Mouse (Mus musculus) ES-E14 (cell line): ENCODE measurements around the gene Rab25. TPM values are rescaled to one million over a fixed set of nuclear protein-coding genes. Genes with fewer than 3 reads are reported as not detected.
"Not testable (repeated sequence)": the region's sequence is repeated elsewhere in the genome, so short reads cannot be mapped to it uniquely, and the experiment has no call there.

Source experiments
- DNase-seq: peaks from one replicate; pipeline ENCODE4 v3.0.0-alpha.2; 2013; ENCODE audit warnings: low read depth, low spot score
- H3K27ac ChIP-seq: 2 replicates; pipeline ENCODE4 v1.5.1; 2012; ENCODE audit warnings: low read depth, mild to moderate bottlenecking, low read length, moderate library complexity, mixed read lengths; ENCODE audit not compliant: poor library complexity, insufficient read depth, severe bottlenecking
- H3K36me3 ChIP-seq: 2 replicates; pipeline ENCODE4 v1.6.1; 2012; ENCODE audit warnings: mild to moderate bottlenecking, low read length, moderate library complexity, mixed read lengths; ENCODE audit not compliant: control insufficient read depth, poor library complexity, insufficient read depth, severe bottlenecking
- H3K4me1 ChIP-seq, 2 experiments: fragments of 150-350 bp in 1 of 2; sonication (generic) in 1 of 2; 2 replicates each; pipeline ENCODE4 v1.6.1; 2012; ENCODE audit warnings: low read length in 2 of 2, mild to moderate bottlenecking in 1 of 2, mixed read lengths in 1 of 2; ENCODE audit not compliant: control insufficient read depth in 2 of 2, insufficient read depth in 2 of 2, poor library complexity in 1 of 2
- H3K4me3 ChIP-seq, 2 experiments: fragments of 150-350 bp in 1 of 2; sonication (generic) in 1 of 2; 2 replicates each; pipeline ENCODE4 v1.5.1; 2012; ENCODE audit warnings: low read length in 2 of 2, low read depth in 1 of 2, mild to moderate bottlenecking in 1 of 2, mixed read lengths in 1 of 2; ENCODE audit not compliant: insufficient read depth in 1 of 2, poor library complexity in 1 of 2, severe bottlenecking in 1 of 2
- H3K9ac ChIP-seq: 2 replicates; pipeline ENCODE4 v1.6.1; 2012; ENCODE audit warnings: low read depth, mild to moderate bottlenecking, low read length, mixed read lengths; ENCODE audit not compliant: poor library complexity, insufficient read depth, severe bottlenecking
- H3K9me3 ChIP-seq: fragments of 150-350 bp; sonication (generic); 2 replicates; pipeline ENCODE4 v1.6.1; 2012; ENCODE audit warnings: low read depth, mild to moderate bottlenecking, low read length; ENCODE audit not compliant: control insufficient read depth, insufficient read depth
- CHD2 ChIP-seq: IDR thresholded peaks from 2 replicates; pipeline ENCODE4 v1.6.1; 2014; ENCODE audit warnings: mild to moderate bottlenecking, low read depth, low read length, inconsistent platforms
- HCFC1 ChIP-seq: IDR thresholded peaks from 2 replicates; pipeline ENCODE4 v1.6.1; 2012; ENCODE audit warnings: low read length, inconsistent platforms, borderline replicate concordance; ENCODE audit not compliant: insufficient read depth
- MAFK ChIP-seq: IDR thresholded peaks from 2 replicates; pipeline ENCODE4 v1.6.1; 2014; ENCODE audit warnings: mild to moderate bottlenecking, low read depth, low read length, inconsistent platforms; ENCODE audit not compliant: insufficient read depth
- ZC3H11A ChIP-seq: IDR thresholded peaks from 2 replicates; pipeline ENCODE4 v1.6.1; 2012; ENCODE audit warnings: low read depth, mild to moderate bottlenecking, inconsistent platforms, low read length, borderline replicate concordance
- ZNF384 ChIP-seq: IDR thresholded peaks from 2 replicates; pipeline ENCODE4 v1.6.1; 2012; ENCODE audit warnings: low read depth, low read length, inconsistent platforms
- in situ Hi-C, 2 experiments: fragments of 600-800 bp; cut with MboI; formaldehyde crosslinking; loops; one replicate each; pipeline ENCODE4 v1.15.1; 2025; ENCODE audit warnings: low sequenced_read_pairs in 2 of 2, inconsistent platforms in 1 of 2; ENCODE audit not compliant: unreplicated experiment in 2 of 2
- total RNA-seq: library from RNA; depleted of rRNA; stranded (reverse); fragments of 300-350 nt; gene quantifications from 2 replicates; pipeline ENCODE4 v1.2.3, GENCODE M21; 2012; rRNA removed

Gene Rab25
- 2.1 and 4.0 TPM in 2 replicates for total RNA-seq

DNA sequence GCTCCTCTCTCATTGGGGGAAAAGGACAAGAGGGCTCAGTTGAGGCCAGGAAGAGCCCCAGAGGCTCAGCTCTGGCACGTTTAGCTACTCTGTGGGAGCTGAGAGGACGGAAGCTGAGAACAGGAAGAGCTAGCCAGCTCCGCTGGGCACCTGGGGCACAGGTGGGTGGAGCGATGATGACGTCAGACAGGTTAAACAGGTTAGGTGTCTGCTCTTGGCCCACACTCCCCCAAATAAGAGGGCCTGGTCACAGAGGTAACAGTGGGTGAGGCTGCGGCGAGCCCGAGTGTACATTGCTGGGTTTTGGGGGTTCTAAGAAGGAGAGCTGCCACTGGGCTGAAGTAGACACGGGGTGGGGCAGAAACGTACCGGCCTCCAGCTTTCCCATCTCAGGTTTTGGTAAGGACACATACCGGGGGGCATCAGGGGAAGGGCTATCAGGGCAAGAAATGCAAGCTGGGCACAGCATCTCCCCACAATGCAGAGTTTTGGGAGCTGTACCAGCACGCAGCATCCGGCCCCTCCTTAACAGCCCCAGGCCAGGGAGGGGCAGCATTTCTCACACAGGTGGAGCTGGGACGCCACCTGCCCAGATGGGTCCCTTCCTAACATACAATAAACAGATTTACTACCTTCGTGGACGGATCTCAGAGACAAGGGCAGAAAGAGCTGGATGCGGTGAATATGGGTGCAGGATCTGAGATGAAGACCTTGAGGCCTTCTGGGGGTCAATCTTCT, at the start of gene Rab25:
Rab25 (minus strand) TSS at position 121 of the 738 bp plus-strand sequence.
- H3K4me1 ChIP-seq, result peaks cover 2 to 31% of the 10 kb centered on the region in 2 experiments; a peak in 3 of 4 replicates
- TF ChIP-seq ZC3H11A (no peak), CHD2 (no peak), HCFC1 (no peak), MAFK (no peak), ZNF384 (no peak)
- in situ Hi-C loops, result no loop called here
- H3K36me3 ChIP-seq, result peaks cover 2% of the 10 kb centered on the region; the same call in 1 of the 2 replicates
- H3K9ac ChIP-seq, result no peak within 1 kb of the TSS
- no peaks in the 10 kb centered on the region for H3K9me3 ChIP-seq
- no peak within 1 kb of the TSS for H3K27ac ChIP-seq
- H3K4me3 ChIP-seq, result peak within 1 kb of the TSS in 1 of 2 experiments; percentile 17; a peak in 1 of 4 replicates
- no peak for DNase-seq

GRCm38 (mm10) chr3:88596547-88596946, 48.4 kb upstream of the Rab25 start:
- DNase-seq, in situ Hi-C loops, H3K4me3 ChIP-seq, H3K9ac ChIP-seq, H3K36me3 ChIP-seq, H3K9me3 ChIP-seq, H3K27ac ChIP-seq: not testable (repeated sequence)
- H3K4me1 ChIP-seq, result peaks cover 7 to 22% of the 10 kb centered on the region in 2 experiments; a peak in 3 of 4 replicates

DNA sequence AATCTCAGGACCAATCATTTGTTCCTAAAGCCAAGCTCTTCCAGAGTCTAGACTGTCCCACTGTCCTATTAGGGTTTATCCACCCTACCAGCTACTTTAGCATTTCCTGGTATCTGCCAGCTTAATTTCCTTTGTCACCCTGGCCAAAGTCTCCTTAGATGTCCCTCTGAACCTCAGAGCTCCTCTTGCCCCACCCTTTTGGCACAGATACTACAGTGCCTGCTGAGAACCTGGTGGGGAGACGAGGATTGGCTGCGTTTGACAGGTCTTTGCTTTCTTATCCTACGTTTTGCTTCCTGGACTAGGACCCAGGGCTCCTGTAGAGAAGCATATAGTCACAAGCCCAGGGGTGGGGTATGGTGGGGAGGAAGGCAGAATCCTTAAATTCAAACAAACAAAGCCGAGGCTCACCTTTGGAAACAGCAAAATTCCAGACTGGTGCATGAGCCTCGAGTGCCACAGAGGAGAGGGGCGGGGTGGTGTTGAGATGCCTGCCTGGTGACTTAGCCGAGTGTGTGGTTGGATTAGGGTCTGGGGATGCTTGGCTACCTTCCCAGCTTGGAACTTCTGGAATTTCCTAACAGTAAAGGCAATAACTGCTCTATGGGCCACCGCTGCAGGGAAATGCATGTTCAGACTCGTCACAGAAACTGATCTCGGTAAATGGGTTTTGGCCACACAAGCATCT, 45.9 kb upstream of the Rab25 start:
- in situ Hi-C loops, result no loop called here
- no peak overlapping the region for H3K9ac ChIP-seq
- H3K4me3 ChIP-seq, result no peak overlapping the region
- no peak for TF ChIP-seq ZNF384
- H3K36me3 ChIP-seq, result no peaks in the 10 kb centered on the region
- H3K27ac ChIP-seq, result no peak overlapping the region
- no peaks in the 10 kb centered on the region for H3K9me3 ChIP-seq
- no peak for DNase-seq
- peaks cover 10 to 34% of the 10 kb centered on the region in 2 experiments; a peak in 3 of 4 replicates for H3K4me1 ChIP-seq

DNA sequence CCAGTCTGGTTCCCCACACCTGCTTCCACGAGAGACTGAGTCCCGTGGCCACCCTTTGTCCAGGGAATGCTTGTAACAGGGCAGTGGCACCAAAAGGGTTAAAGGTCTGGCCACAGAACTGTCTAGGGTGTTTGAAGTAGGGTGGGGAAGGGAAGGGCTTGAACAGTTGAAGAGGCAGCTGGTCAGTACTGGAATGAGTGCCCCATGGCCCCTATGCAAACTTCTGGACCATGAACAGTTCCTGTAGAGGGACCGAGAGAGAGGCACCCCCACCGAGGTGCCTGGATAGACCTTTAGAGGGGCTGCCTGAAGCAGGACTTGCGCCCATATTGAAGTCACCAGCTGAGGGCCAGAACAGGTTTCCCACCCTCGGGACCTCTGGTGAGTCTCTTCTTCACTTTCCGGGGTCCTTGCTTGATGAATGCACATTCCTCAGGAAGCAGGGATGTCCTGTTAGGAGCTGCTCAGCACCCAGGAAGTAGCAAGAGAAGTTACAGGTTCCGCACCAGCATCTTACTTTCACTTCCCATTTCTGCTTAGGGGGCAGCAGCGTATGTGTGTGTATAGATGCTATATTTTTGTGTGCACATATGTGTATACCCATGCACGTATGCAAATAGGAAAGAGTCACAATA, 45.0 kb upstream of the Rab25 start:
- in situ Hi-C loops, result no loop called here
- H3K4me3 ChIP-seq, result no peak overlapping the region
- peaks cover 10 to 34% of the 10 kb centered on the region in 2 experiments; a peak in 3 of 4 replicates for H3K4me1 ChIP-seq
- H3K36me3 ChIP-seq, result peaks cover 7% of the 10 kb centered on the region
- TF ChIP-seq CHD2 (no peak), HCFC1 (no peak), MAFK (no peak), ZNF384 (no peak), ZC3H11A (no peak)
- no peaks in the 10 kb centered on the region for H3K9me3 ChIP-seq
- H3K9ac ChIP-seq, result no peak overlapping the region
- DNase-seq, result no peak
- H3K27ac ChIP-seq, result no peak overlapping the region
